Mouse (Mus musculus): Measurements from ENCODE around the gene Slc35f4.

DNA sequence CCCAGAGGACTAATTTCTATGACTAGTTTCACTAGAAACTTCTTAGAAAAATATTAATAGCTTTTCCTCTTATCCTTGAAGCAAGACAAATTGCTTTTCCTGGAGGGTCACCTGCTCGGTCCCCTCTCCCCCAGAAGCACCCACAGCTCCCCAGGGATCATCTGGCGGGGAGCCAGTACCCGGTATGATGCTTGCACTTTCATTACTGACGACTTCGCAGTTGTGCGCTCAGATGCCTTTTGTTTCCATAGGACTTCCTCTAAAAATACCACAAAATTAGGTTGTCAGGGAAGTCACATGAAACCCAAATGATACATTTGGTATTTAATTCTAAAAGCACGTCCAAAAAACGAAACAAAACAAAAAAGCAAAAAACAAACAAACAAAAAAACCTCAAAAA, 225.5 kb downstream of the Slc35f4 start:
- TF ChIP-seq E2F4 (IDR thresholded peaks at IDR 0.05; ENCODE audit: insufficient replicate concordance, low read depth, low read length) = no peak
- no peak for TF ChIP-seq ZC3H11A (IDR thresholded peaks at IDR 0.05; ENCODE audit: low read depth, low read length)
- no peak; the same call in 1 of the 2 replicates for TF ChIP-seq TCF12 (IDR thresholded peaks at IDR 0.05; ENCODE audit: low read depth, low read length)

Data from CH12.LX (cell line).